Mouse (Mus musculus): ENCODE data around the gene Bglap3. TPM values are rescaled to one million over a fixed set of nuclear protein-coding genes. Genes with fewer than 3 reads are reported as not detected.
"Not testable (repeated sequence)": the region's sequence is repeated elsewhere in the genome, so short reads cannot be mapped to it uniquely, and the experiment has no call there.

Gene Bglap3
- 0.10 and 0.35 TPM in 2 replicates for polyA plus RNA-seq (2016; fragmentation: Nextera tagmentation; extraction: Ambion mirVana)

- not testable (repeated sequence) for H3K27me3 ChIP-seq (replicated peaks; ENCODE audit: low read depth, poor library complexity, severe bottlenecking); H3K27ac ChIP-seq (replicated peaks); DNase-seq (ENCODE audit: low spot score); H3K36me3 ChIP-seq (replicated peaks); H3K4me1 ChIP-seq; H3K4me3 ChIP-seq
- WGBS, result 91% methylated on average over 9 of the region's 9 CpGs
- peaks cover 12% of the 10 kb centered on the region for H3K9me3 ChIP-seq
These were observed at the start of gene Bglap3 for GRCm38 (mm10) chr3:88372643-88373042. Bglap3 (minus strand) TSS chr3:88372743.

- 42% methylated on average over 9 of the region's 9 CpGs for WGBS
- Histone ChIP-seq H3K9me3 (no peaks in the 10 kb centered on the region), H3K4me1 (peaks cover 31% of the 10 kb centered on the region), H3K27ac (replicated peaks) (no peak overlapping the region), H3K36me3 (replicated peaks) (peaks cover 46% of the 10 kb centered on the region), H3K27me3 (replicated peaks; ENCODE audit: low read depth, poor library complexity, severe bottlenecking) (no peaks in the 10 kb centered on the region), H3K4me3 (0 out of 2 replicates have a peak overlapping the region, but pooled peaks have one; percentile 21)
- DNase-seq (ENCODE audit: low spot score), result no peak
These were observed 49.6 kb upstream of the Bglap3 start for GRCm38 (mm10) chr3:88422020-88422720.

DNA sequence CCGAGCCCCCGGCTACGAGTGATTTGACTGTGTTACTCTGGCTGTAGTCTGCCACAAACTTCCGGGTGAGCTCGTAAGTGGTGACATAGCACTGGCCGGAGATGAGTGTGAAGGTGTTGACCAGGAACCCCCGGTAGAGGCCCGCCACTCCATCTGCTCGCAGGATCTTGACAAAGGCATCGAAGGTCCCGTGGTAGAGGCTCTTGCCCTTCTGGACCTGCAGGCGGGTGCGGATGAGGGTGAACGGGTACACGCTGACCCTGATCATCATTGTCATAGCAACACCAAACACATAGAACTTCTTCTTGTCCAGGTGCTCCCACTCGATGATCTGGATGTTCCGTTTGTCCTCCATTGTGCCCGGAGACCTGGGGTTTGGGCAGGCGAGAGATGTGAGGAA lies 48.2 kb upstream of the Bglap3 start:
- WGBS, result 96% methylated on average over 19 of the region's 19 CpGs
- H3K4me1 ChIP-seq, result peaks cover 31% of the 10 kb centered on the region
- H3K4me3 ChIP-seq, result no peak overlapping the region
- H3K36me3 ChIP-seq (replicated peaks), result peaks cover 60% of the 10 kb centered on the region
- DNase-seq (ENCODE audit: low spot score), result no peak
- no peaks in the 10 kb centered on the region for H3K9me3 ChIP-seq
- no peak overlapping the region for H3K27ac ChIP-seq (replicated peaks)
- no peaks in the 10 kb centered on the region for H3K27me3 ChIP-seq (replicated peaks; ENCODE audit: low read depth, poor library complexity, severe bottlenecking)

DNA sequence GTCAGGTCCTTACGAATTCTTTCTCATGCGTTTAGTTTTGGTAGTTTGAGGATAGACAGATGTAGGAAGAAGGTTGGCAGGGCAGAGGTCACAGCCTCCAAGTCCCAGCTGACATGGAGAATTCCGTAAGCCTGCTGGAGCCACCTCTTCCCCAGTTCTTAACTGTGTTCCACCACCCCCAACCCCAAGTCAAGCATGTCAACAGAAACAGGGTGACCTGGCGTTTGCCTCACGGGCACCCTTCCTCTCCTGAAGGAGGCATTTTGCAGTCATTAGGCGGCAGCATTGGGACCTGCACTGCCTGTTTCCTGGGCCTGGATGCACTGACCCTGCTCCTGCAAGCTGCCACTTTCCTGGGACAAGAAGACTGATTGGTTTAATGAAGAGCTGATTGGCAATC lies 45.5 kb upstream of the Bglap3 start:
- 81% methylated on average over 6 of the region's 6 CpGs for WGBS
- peaks cover 86% of the 10 kb centered on the region for H3K36me3 ChIP-seq (replicated peaks)

GRCm38 (mm10) chr3:88415668-88416067 lies 43.1 kb upstream of the Bglap3 start:
- H3K9me3 ChIP-seq, result no peaks in the 10 kb centered on the region
- no peaks in the 10 kb centered on the region for H3K27me3 ChIP-seq (replicated peaks; ENCODE audit: low read depth, poor library complexity, severe bottlenecking)
- 88% methylated on average over 4 of the region's 4 CpGs for WGBS
- no peak overlapping the region for H3K4me3 ChIP-seq
- H3K36me3 ChIP-seq (replicated peaks), result peaks cover 94% of the 10 kb centered on the region
- H3K4me1 ChIP-seq, result peaks cover 7% of the 10 kb centered on the region
- no peak for DNase-seq (ENCODE audit: low spot score)
- H3K27ac ChIP-seq (replicated peaks), result no peak overlapping the region

More for the DNA sequence above, 45.5 kb upstream of the Bglap3 start:
- H3K4me1 ChIP-seq, result peaks cover 15% of the 10 kb centered on the region
- no peaks in the 10 kb centered on the region for H3K27me3 ChIP-seq (replicated peaks; ENCODE audit: low read depth, poor library complexity, severe bottlenecking)
- H3K27ac ChIP-seq (replicated peaks), result no peak overlapping the region
- no peaks in the 10 kb centered on the region for H3K9me3 ChIP-seq
- H3K4me3 ChIP-seq, result no peak overlapping the region
- no peak for DNase-seq (ENCODE audit: low spot score)

GRCm38 (mm10) chr3:88412636-88413035 lies 40.1 kb upstream of the Bglap3 start:
- DNase-seq (ENCODE audit: low spot score), result no peak
- Histone ChIP-seq H3K27me3 (replicated peaks; ENCODE audit: low read depth, poor library complexity, severe bottlenecking) (no peaks in the 10 kb centered on the region), H3K4me3 (no peak overlapping the region), H3K4me1 (peaks cover 26% of the 10 kb centered on the region), H3K27ac (replicated peaks) (no peak overlapping the region), H3K9me3 (no peaks in the 10 kb centered on the region), H3K36me3 (replicated peaks) (peaks cover 63% of the 10 kb centered on the region)
- 89% methylated on average over 11 of the region's 11 CpGs for WGBS

GRCm38 (mm10) chr3:88411681-88412080 lies 39.1 kb upstream of the Bglap3 start:
- Histone ChIP-seq H3K4me1 (peaks cover 35% of the 10 kb centered on the region), H3K9me3 (no peaks in the 10 kb centered on the region), H3K4me3 (no peak overlapping the region), H3K27ac (replicated peaks) (no peak overlapping the region), H3K36me3 (replicated peaks) (peaks cover 54% of the 10 kb centered on the region), H3K27me3 (replicated peaks; ENCODE audit: low read depth, poor library complexity, severe bottlenecking) (no peaks in the 10 kb centered on the region)
- WGBS, result 92% methylated on average over 4 of the region's 4 CpGs
- DNase-seq (ENCODE audit: low spot score), result no peak

DNA sequence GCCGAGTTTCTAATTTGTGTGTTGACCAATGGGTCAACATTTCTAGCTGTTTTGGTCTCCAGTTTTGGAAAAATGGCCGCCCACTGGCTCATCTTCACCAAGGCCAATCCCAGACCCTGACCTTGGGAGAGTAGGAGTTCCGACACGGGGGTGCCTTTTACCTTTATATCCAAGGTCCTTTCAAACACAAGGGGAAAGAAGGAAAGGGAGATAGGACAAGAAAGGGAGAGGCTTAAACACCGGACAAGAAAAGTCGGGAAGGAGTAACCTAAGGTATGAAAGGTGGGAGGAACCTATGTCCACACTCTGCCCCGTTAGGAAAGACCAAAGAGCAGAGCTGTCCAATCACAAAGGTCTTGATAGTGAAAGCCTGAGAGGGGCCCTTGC lies 38.1 kb upstream of the Bglap3 start:
- 31% methylated on average over 7 of the region's 7 CpGs for WGBS

GRCm38 (mm10) chr3:88409741-88410644 lies 37.5 kb upstream of the Bglap3 start, which contains the start of gene Pmf1:
Pmf1 (minus strand) TSS chr3:88410331.
- peak; percentile 95 for DNase-seq (ENCODE audit: low spot score)
- Histone ChIP-seq H3K36me3 (replicated peaks) (peaks cover 45% of the 10 kb centered on the region), H3K27ac (replicated peaks) (peak within 1 kb of the TSS; percentile 93), H3K27me3 (replicated peaks; ENCODE audit: low read depth, poor library complexity, severe bottlenecking) (no peaks in the 10 kb centered on the region), H3K9me3 (no peaks in the 10 kb centered on the region), H3K4me1 (peaks cover 40% of the 10 kb centered on the region), H3K4me3 (peak within 1 kb of the TSS; percentile 79)
- under 1% methylated on average over 54 of the region's 54 CpGs for WGBS

More for the DNA sequence above, 38.1 kb upstream of the Bglap3 start:
- Histone ChIP-seq H3K27me3 (replicated peaks; ENCODE audit: low read depth, poor library complexity, severe bottlenecking) (no peaks in the 10 kb centered on the region), H3K27ac (replicated peaks) (peak overlapping the region; percentile 93), H3K9me3 (no peaks in the 10 kb centered on the region), H3K36me3 (replicated peaks) (peaks cover 48% of the 10 kb centered on the region), H3K4me3 (peak overlapping the region; percentile 79), H3K4me1 (peaks cover 40% of the 10 kb centered on the region)
- no peak for DNase-seq (ENCODE audit: low spot score)

DNA sequence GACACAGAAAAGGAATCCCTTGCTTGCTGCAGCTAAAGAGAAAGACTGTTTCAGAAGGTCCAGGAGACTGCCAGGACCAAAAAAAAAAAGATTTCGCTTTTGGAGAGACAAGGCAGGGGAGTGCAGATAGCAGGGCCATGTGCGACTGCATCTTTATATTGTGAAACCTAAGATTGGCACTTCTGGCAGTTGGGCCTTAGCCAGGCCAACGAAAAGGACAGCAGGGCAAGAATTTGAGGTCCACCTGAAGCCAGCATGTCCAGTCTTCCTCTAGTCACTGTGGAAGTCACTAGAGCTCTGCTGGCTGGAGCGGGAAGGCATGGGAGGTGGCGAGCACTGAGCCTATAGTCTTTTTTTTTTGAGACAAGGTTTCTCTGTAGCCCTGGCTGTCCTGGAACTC lies 36.4 kb upstream of the Bglap3 start:
- no peak for DNase-seq (ENCODE audit: low spot score)
- Histone ChIP-seq H3K27me3 (replicated peaks; ENCODE audit: low read depth, poor library complexity, severe bottlenecking) (no peaks in the 10 kb centered on the region), H3K4me1 (peaks cover 40% of the 10 kb centered on the region), H3K4me3 (peak overlapping the region; percentile 79), H3K36me3 (replicated peaks) (peaks cover 46% of the 10 kb centered on the region), H3K27ac (replicated peaks) (peak overlapping the region; percentile 93), H3K9me3 (no peaks in the 10 kb centered on the region)
- WGBS, result 71% methylated on average over 5 of the region's 5 CpGs

DNA sequence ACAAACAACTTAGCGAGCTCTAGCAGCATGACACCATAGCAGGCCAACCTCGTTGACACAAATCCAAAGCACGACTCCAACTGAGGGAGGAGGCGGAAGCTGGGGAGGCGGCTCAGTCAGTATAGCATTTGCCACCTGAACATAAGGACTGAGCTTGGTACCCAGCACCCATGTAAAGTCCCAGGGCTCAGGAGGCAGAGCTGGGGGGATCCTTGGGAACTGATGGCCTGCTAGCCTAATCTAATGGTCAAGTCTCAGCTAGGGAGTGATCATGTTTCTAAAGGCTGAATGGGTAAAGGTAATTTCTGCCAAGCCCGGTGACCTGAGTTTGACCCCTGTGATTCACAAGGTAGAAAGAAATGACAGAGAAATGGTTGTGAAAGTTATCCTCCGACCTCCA lies 35.0 kb upstream of the Bglap3 start:
- no peaks in the 10 kb centered on the region for H3K27me3 ChIP-seq (replicated peaks; ENCODE audit: low read depth, poor library complexity, severe bottlenecking)
- H3K9me3 ChIP-seq, result no peaks in the 10 kb centered on the region
- WGBS, result 61% methylated on average over 7 of the region's 7 CpGs
- peaks cover 47% of the 10 kb centered on the region for H3K36me3 ChIP-seq (replicated peaks)
- H3K4me3 ChIP-seq, result 0 out of 2 replicates have a peak overlapping the region, but pooled peaks have one; percentile 79
- DNase-seq (ENCODE audit: low spot score), result no peak
- no peak overlapping the region for H3K27ac ChIP-seq (replicated peaks)
- H3K4me1 ChIP-seq, result peaks cover 40% of the 10 kb centered on the region

DNA sequence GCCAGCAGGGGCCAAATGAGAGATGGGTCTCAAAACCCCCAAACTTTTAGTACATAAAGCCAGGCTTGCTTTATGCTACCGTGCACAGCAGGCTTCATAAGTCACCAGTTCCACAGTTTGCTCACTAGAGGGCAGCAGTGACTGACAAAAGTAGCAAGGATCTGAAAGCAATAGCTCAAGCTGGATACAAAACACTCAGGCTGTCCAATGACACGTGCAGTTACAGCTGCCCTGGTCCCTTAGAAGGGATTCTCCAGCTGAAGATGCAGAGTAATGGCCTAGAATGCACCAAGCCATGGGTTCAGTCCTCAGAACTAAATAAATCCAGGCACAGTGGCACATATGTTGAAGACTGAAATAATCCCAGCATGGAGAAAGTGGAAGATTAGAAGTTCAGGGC lies 34.5 kb upstream of the Bglap3 start:
- H3K27ac ChIP-seq (replicated peaks), result no peak overlapping the region
- H3K4me3 ChIP-seq, result peak overlapping the region; percentile 14; the same call in 1 of the 2 replicates
- H3K4me1 ChIP-seq, result peaks cover 40% of the 10 kb centered on the region
- 6% methylated on average over 2 of the region's 2 CpGs for WGBS
- H3K36me3 ChIP-seq (replicated peaks), result peaks cover 47% of the 10 kb centered on the region
- DNase-seq (ENCODE audit: low spot score), result peak; percentile 66
- H3K9me3 ChIP-seq, result no peaks in the 10 kb centered on the region
- no peaks in the 10 kb centered on the region for H3K27me3 ChIP-seq (replicated peaks; ENCODE audit: low read depth, poor library complexity, severe bottlenecking)
